Mouse (Mus musculus) MEL (cell line): ENCODE results near the gene Igf1r.

Source experiments
- CHD1 ChIP-seq: IDR thresholded peaks from 2 replicates; pipeline ENCODE4 v1.6.1; 2012; ENCODE audit warnings: low read depth, mild to moderate bottlenecking, inconsistent platforms, low read length, improper control_type of control experiment
- CTCF ChIP-seq, 3 experiments: IDR thresholded peaks in 2 of 3; conservative IDR thresholded peaks in 1 of 3; 2 replicates each; pipeline ENCODE4 v1.5.1; 2011 to 2012; ENCODE audit warnings: low read length in 3 of 3, low read depth in 2 of 3, mild to moderate bottlenecking in 2 of 3, improper control_type of control experiment in 1 of 3, inconsistent platforms in 1 of 3, mixed read lengths in 1 of 3, moderate library complexity in 1 of 3; ENCODE audit not compliant: control insufficient read depth in 1 of 3, insufficient read depth in 1 of 3, poor library complexity in 1 of 3, severe bottlenecking in 1 of 3
- EP300 ChIP-seq, 2 experiments: IDR thresholded peaks; 2 replicates each; pipeline ENCODE4 v1.6.1; 2011; ENCODE audit warnings: improper control_type of control experiment in 2 of 2, low read length in 2 of 2, low read depth in 1 of 2, mild to moderate bottlenecking in 1 of 2
- GABPA ChIP-seq: IDR thresholded peaks from 2 replicates; pipeline ENCODE4 v1.6.1; 2012; ENCODE audit warnings: low read depth, mild to moderate bottlenecking, inconsistent platforms, low read length, improper control_type of control experiment, moderate library complexity
- MAFK ChIP-seq: IDR thresholded peaks from 2 replicates; pipeline ENCODE4 v1.6.1; 2011; ENCODE audit warnings: low read depth, mild to moderate bottlenecking, low read length, improper control_type of control experiment, borderline replicate concordance
- NELFE ChIP-seq: IDR thresholded peaks from 2 replicates; pipeline ENCODE4 v1.6.1; 2011; ENCODE audit warnings: low read depth, low read length, improper control_type of control experiment
- POLR2AphosphoS2 ChIP-seq: IDR thresholded peaks from 2 replicates; pipeline ENCODE4 v1.6.1; 2011; ENCODE audit warnings: low read length, improper control_type of control experiment
- RCOR1 ChIP-seq: IDR thresholded peaks from 2 replicates; pipeline ENCODE4 v1.6.1; 2012; ENCODE audit warnings: low read depth, mild to moderate bottlenecking, inconsistent platforms, low read length, improper control_type of control experiment
- TBP ChIP-seq: IDR thresholded peaks from 2 replicates; pipeline ENCODE4 v1.8.0; 2011; ENCODE audit warnings: low read depth, low read length, improper control_type of control experiment
- USF1 ChIP-seq: IDR thresholded peaks from 2 replicates; pipeline ENCODE4 v1.6.1; 2014; ENCODE audit warnings: low read depth, mild to moderate bottlenecking, inconsistent platforms, low read length, improper control_type of control experiment, moderate library complexity
- ZC3H11A ChIP-seq: IDR thresholded peaks from 2 replicates; pipeline ENCODE4 v1.6.1; 2012; ENCODE audit warnings: low read depth, mild to moderate bottlenecking, inconsistent platforms, low read length, improper control_type of control experiment

DNA sequence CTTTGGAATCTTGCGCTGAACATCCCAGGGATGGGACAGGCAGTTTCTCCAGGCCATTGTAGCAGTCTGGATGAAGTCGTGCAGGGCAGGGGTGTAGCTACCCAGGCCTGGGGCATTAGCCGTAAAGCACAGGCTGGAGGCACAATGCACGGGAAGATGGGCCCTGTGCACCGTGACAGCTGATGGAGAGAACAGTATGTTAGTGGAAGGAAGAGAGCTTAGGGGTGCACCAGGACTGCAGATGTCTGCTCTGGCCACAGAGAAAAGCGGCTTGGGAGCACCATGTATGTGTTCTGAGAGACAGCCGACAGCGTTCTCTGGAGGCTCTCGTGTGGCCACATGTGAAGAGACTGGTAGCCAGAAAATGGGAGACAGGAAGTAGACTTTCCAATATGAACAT, 111.1 kb downstream of the Igf1r start:
- no peak for TF ChIP-seq CHD1
- TF ChIP-seq RCOR1: no peak
- TF ChIP-seq GABPA: no peak
- no peak for TF ChIP-seq NELFE
- no peak for TF ChIP-seq MAFK
- TF ChIP-seq TBP: no peak
- no peak for TF ChIP-seq ZC3H11A
- no peak for TF ChIP-seq POLR2AphosphoS2
- no peak for TF ChIP-seq CTCF (IDR thresholded peaks at IDR 0.05 in 2 of 3, conservative IDR thresholded peaks at IDR 0.05 in 1 of 3; ENCODE audit: control insufficient read depth in 1 of 3, insufficient read depth in 1 of 3, low read depth in 2 of 3, low read length in 3 of 3, poor library complexity in 1 of 3, severe bottlenecking in 1 of 3)
- TF ChIP-seq USF1: no peak
- no peak for TF ChIP-seq EP300 (IDR thresholded peaks at IDR 0.05; ENCODE audit: low read depth in 1 of 2, low read length in 2 of 2)
